Mouse (Mus musculus) thymus, postnatal 14 days (tissue): ENCODE data around the gene 4930412O13Rik.

ENCODE experiments used
- DNase-seq: peaks from one replicate; pipeline ENCODE4 v3.0.0; 2021

The 4930412O13Rik gene

GRCm38 (mm10) chr2:9881611-9882023, 565 bp downstream of the 4930412O13Rik start:
- DNase-seq = no peak

DNA sequence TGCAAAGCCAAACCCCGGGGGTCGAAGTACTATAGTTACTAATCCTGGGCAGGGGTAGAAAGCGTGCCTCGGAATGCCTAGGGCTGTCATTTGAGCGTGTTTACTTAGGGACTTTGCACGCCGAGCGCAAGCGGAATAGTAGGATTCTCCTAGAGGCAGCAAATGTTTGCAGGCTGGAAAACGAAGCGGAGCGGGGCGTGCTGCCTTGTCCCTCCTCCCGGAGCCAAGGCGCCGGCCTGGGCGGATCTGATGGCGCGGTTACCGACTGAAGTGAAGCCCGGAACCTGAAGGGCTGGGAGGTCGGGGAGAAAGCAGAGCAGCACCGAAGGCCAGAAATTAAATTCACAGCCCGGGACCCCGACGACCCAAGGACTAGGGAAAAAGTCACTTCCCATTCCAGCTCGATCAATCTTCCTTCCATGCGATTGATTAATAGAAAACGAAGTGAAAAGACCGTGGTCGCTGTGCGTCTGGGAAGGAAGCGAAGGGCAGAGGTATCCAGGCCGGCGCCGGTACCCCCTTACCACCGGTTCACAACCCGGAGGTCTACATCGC, 1.4 kb downstream of the 4930412O13Rik start:
- DNase-seq = no peak

DNA sequence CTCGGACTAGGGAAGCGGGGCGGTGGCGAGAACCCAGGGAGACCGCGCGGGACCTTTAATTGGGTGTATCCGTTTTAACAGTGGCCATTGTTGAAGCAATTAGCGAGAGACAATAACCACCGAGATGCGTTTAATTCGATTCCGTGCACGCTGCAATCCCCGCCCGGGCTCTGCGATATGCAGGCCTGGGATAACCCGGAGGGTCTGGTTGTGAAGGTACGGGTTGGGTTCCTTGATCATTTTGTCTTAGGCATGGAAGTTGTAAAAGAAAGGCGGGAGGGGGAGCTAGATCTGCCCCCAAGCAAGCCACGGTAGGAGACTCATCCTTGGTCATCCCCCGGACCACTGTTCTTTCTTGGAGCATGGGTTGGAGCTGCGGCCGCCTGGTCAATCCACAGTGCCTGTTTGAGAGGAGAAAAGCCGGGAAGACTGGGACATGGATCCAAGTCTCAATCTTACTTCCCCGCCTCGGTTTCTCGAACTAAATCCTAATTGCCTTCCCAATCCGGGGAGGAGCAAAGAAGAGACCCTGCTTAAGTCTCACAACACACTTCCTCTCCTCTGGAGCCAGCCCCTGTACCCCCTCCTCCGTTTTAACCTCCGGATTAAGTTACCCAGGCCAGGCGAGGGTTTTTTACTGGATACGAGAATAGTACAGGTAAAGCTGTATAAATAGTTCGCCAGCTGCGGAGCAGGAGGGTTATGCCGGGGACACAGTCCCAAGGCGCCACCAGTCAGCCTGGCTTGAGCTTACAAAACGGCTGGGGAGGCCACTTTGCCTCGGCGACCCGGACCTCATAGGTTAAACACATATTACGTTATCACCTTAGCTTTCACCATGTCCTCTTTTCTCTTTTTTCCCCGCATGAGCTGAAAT, 2.1 kb downstream of the 4930412O13Rik start:
- no peak for DNase-seq

- no peak for DNase-seq
Measured at GRCm38 (mm10) chr2:9883803-9884532, 2.9 kb downstream of the 4930412O13Rik start.

GRCm38 (mm10) chr2:9884533-9885216, 3.6 kb downstream of the 4930412O13Rik start:
- no peak for DNase-seq

- no peak for DNase-seq
Measured at GRCm38 (mm10) chr2:9885217-9885770, 4.2 kb downstream of the 4930412O13Rik start.

GRCm38 (mm10) chr2:9886031-9886430, 5.0 kb downstream of the 4930412O13Rik start:
- DNase-seq = no peak

DNA sequence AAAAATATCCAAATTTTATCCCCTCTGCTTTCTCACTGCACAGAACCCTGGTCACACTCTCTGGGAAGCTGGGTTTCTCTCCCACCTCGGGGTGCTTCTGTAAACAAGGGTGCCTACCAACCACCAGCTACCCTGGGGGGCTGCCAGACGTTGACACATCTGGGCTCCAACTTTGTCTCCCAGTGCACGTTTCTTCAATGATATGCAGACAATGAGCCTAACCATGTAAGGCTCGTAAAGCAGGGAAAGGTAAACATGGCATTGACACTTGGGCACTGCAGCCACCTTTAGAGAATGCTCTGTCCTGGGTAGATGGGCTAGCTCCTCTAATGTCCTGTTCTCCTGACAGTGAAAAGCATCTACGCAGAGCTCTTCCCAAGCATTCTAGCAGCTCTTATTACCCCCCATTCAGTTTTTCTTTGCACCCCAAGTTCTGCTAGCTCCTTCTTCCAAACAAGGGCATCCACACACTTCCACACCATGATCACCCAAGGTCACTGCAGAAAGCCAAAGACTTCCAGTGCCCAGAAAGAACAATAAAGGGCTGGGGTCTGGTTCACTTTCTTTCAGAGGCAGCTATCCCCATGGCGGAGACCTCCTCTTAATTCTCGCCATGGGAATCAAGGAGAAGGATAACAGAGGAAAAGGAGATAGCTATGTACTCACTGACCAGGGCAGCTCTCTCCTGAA, 6.0 kb downstream of the 4930412O13Rik start:
- no peak for DNase-seq

DNA sequence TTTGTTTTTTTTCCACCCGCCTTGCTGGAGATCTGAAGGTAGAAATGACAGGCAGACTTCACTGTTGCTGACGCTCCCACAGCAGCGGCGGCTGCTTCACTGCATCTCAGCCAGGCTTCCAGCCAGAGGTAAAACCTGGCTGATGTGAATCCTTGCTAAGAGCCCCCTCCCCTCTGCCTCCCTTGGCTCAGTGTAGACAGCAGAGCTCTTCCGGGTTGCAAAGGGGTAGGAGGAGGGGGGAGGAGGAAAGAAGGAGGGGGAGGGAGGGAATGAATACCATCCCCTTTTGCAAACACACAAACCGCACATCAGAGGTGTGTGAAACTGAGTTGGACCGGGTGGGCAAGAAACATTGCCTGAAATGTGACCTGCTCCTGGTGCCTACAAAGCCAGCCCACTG, 6.6 kb downstream of the 4930412O13Rik start:
- DNase-seq = no peak

DNA sequence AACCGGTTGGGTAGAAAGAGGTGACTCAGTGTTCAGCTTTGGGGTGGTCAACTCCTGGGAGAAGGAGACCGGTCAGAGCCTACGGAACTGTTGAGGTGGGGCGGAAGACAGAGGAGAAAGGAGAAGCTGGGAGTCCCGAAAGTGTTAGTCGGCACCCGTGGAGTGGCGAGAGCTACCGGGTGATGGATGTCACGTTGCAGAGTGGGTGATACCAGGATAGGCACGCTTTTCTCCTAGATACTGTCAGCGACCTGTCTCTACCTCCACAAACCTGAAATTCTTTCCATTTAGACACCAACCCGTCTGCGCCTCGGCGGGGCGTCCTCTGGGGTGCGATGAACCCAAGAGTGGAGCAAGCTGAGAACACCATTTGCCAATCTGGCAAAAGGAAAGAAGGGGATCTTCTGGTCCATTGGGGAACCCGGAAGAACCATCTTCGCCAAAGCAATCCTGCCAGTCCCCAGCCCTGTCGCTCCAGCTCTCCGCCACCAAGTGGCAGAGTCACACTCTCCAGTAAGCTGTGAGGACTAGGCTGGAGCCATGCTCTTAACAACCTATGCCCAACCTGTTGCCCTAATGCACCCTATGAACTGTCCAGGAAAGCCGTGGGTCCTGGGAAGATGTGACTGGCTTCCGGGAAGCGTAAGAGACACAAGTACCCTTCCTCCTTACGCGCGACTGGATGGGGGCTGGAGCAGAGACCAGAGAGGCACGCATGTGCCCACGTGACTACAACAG, 8.0 kb downstream of the 4930412O13Rik start, which contains the start of gene 9230102O04Rik:
Gene 9230102O04Rik, minus strand, starts transcription at position 628 of the 738 bp plus-strand sequence.
- peak; percentile 64 for DNase-seq

- no peak for DNase-seq
Measured at GRCm38 (mm10) chr2:9889651-9890183, 8.7 kb downstream of the 4930412O13Rik start, which contains the start of gene Gata3. Gata3 (minus strand) TSS chr2:9890034.

DNA sequence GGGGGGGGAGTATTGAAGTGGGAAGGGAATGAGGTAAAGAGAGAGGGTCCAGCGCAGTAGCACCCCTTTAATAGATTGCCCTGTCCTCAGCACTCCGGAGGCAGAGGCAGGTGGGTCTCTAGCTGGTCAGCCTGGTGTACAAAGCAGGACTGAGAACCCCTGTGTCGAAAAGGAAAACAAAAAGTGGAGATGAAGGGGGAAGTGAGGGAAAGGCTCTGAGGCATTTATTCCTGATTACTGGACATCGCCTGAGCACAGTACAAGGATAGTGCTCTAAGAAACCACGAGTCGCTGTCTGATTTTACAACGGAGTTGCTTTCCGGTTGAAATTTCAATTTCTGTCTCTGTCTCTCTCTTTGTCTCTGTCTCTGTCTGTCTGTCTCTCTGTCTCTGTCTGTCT, 9.2 kb downstream of the 4930412O13Rik start:
- no peak for DNase-seq

DNA sequence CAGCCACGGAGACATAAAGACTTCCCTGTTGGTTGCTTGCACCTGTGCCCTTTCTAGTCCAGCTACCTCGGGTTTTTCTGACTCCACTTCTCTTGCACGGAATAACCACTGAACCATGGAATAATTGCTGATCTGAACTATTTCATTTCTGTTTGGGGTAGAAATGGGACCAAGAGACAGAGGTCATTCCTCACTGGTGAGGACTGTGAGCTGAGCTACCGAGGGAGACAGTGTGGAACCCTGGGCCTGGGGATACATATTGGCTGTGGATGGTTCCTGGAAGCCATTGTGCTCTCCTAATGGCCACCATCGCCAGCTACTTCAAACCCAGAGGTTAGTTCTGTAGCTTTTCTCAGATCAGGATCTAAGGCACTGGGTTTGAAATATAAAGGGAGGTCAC, 9.9 kb downstream of the 4930412O13Rik start:
- no peak for DNase-seq

- no peak for DNase-seq
Measured at GRCm38 (mm10) chr2:9892541-9892940, 11.5 kb downstream of the 4930412O13Rik start.

DNA sequence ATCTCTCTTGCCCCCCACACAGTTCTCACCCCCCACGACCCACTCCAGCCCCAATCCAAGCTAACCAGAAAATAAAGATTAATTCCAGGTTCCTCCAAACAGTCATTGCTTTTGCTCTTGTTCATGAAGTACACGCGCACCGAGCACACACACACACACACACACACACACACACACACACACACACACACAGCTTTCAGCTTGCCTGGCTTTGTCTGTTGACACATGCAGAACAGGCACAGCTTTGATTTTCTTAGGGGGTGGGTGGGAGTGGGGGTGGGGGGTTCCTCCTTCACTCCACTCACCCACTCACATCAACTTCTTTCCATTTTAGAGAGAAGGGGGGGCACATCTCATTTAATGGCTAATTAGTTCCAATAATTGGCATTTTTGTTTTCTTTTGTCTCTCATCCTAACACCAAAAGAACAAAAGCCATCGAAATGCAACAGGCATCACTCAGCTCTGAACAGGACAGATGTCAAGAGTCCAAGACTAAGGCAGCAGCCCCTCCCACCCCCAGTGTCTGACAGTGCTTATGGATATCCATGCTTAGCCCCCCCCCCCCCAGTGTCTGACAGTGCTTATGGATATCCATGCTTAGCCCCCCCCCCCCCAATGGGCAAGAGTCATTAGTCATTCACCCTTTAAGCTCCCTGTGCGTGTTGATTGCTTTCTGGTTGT, 12.4 kb downstream of the 4930412O13Rik start:
- DNase-seq = no peak

GRCm38 (mm10) chr2:9894836-9895593, 14.0 kb downstream of the 4930412O13Rik start:
- no peak for DNase-seq

GRCm38 (mm10) chr2:9896097-9896770, 15.2 kb downstream of the 4930412O13Rik start:
- no peak for DNase-seq

GRCm38 (mm10) chr2:9897846-9898245, 16.8 kb downstream of the 4930412O13Rik start:
- DNase-seq = no peak
